Mouse (Mus musculus) erythroblast, embryonic 14.5 days (primary cell): ENCODE data around the gene Lsm3.

Source experiments
- GATA1 ChIP-seq: IDR thresholded peaks from 2 replicates; pipeline ENCODE4 v1.6.1; 2012; ENCODE audit warnings: low read length, inconsistent platforms, mixed read lengths
- TAL1 ChIP-seq: IDR thresholded peaks from 3 replicates; pipeline ENCODE4 v1.6.1; 2012; ENCODE audit warnings: low read length, inconsistent platforms, mixed read lengths

- TF ChIP-seq GATA1 (no peak), TAL1 (no peak)
These were observed 18.5 kb downstream of the Lsm3 start for GRCm38 (mm10) chr6:91534268-91534667.
